13 mouse cellular contexts compared by ENCODE assay signal in the genomic region with DNA sequence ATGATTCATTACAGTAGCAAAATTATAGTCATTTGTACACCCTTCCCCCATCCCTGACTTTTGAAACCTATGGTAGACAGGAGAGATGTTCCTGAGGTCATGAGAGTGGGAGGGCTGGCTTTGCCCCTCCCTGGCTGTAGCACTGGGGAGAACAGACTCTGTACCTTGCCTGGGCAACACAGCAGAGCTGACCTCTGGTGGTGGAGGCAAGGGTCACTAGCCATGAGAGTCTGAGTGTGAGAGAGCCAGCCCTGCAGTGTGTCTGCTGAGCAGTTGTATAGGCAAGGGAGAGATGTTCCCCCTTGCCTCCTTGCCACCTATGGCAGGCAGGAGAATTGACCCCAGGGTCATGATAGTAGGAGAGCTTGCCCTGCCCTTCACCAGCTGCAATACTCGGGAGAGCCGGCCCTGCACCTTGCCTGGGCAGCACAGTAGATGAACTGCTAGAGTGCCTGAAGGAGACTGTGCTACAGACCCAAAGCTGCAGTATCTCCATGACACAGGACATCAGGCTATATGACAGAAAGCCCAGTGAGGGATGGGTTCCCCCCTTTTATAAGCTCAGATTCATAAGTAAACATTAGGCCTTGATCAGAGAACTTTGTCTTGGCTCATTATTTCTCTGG. TPM values are rescaled to one million over a fixed set of nuclear protein-coding genes. Genes with fewer than 3 reads are reported as not detected.
A peak's percentile ranks its signal among the peaks of the same experiment; 100 is the strongest.
DNase-seq lines count a peak whose midpoint lies in the region; ATAC-seq lines count a peak whose summit lies in the region.
"Had no signal": no experiment of that assay in that cellular context is flagged by ENCODE, and none has a peak within 500 bp of the region (broad histone marks: within the 10 kb centered on the region; RNA-seq: fewer than 3 reads in every experiment).

No protein-coding gene starts in this region.

- no peaks in the 10 kb centered on the region for H3K36me3 ChIP-seq in heart, embryonic 12.5 days
- no peaks in the 10 kb centered on the region for H3K36me3 ChIP-seq in midbrain, embryonic 12.5 days
- no peaks in the 10 kb centered on the region for H3K36me3 ChIP-seq in midbrain, embryonic 16.5 days (ENCODE audit: control insufficient read depth, insufficient read depth, low read length)
- no peaks in the 10 kb centered on the region for H3K36me3 ChIP-seq in liver, embryonic 13.5 days
- H3K36me3 ChIP-seq in forebrain, embryonic 12.5 days (replicated peaks) = no peaks in the 10 kb centered on the region
- H3K36me3 ChIP-seq: midbrain, embryonic 15.5 days had no signal

- no peaks in the 10 kb centered on the region for H3K27me3 ChIP-seq in heart, embryonic 12.5 days (replicated peaks)
- H3K27me3 ChIP-seq in midbrain, embryonic 12.5 days = no peaks in the 10 kb centered on the region
- H3K27me3 ChIP-seq in midbrain, embryonic 16.5 days (ENCODE audit: control insufficient read depth, insufficient read depth, low read depth, low read length) = no peaks in the 10 kb centered on the region
- H3K27me3 ChIP-seq in liver, embryonic 13.5 days = no peaks in the 10 kb centered on the region
- H3K27me3 ChIP-seq in forebrain, embryonic 12.5 days = no peaks in the 10 kb centered on the region
- H3K27me3 ChIP-seq: forebrain, embryonic 13.5 days; midbrain, embryonic 15.5 days had no signal

- H3K9ac ChIP-seq in heart, embryonic 12.5 days = no peak overlapping the region
- no peak overlapping the region for H3K9ac ChIP-seq in midbrain, embryonic 12.5 days (replicated peaks)
- H3K9ac ChIP-seq in midbrain, embryonic 16.5 days (ENCODE audit: low read depth, low read length) = no peak overlapping the region
- H3K9ac ChIP-seq in liver, embryonic 13.5 days = no peak overlapping the region
- H3K9ac ChIP-seq in forebrain, embryonic 12.5 days = no peak overlapping the region
- H3K9ac ChIP-seq: forebrain, embryonic 13.5 days; midbrain, embryonic 15.5 days had no signal

- peak; percentile 25; the same call in 1 of the 2 replicates for ATAC-seq in heart, embryonic 12.5 days (ENCODE audit: insufficient number of reproducible peaks, low FRiP score)
- ATAC-seq in midbrain, embryonic 12.5 days (ENCODE audit: low FRiP score, low read depth) = 0 out of 2 replicates have a peak, but pooled peaks have one; percentile 34
- no peak for ATAC-seq in midbrain, embryonic 16.5 days
- peak; percentile 93 for ATAC-seq in liver, embryonic 13.5 days (ENCODE audit: low read depth)
- ATAC-seq in forebrain, embryonic 12.5 days (ENCODE audit: low FRiP score) = no peak
- ATAC-seq in CD4-positive, CD25-positive, alpha-beta regulatory T cell, adult 4 months = no peak
- ATAC-seq: forebrain, embryonic 13.5 days; inflammation-experienced regulatory T-cells, adult 6 months; midbrain, embryonic 15.5 days had no signal

- H3K4me3 ChIP-seq in heart, embryonic 12.5 days = no peak overlapping the region
- H3K4me3 ChIP-seq in midbrain, embryonic 12.5 days = no peak overlapping the region
- H3K4me3 ChIP-seq in midbrain, embryonic 16.5 days (ENCODE audit: low read depth, low read length) = no peak overlapping the region
- H3K4me3 ChIP-seq in liver, embryonic 13.5 days (replicated peaks) = no peak overlapping the region
- no peak overlapping the region for H3K4me3 ChIP-seq in forebrain, embryonic 12.5 days (replicated peaks)
- H3K4me3 ChIP-seq: forebrain, embryonic 13.5 days; midbrain, embryonic 15.5 days had no signal

- no peak overlapping the region for H3K4me2 ChIP-seq in heart, embryonic 12.5 days
- H3K4me2 ChIP-seq in midbrain, embryonic 12.5 days (replicated peaks) = no peak overlapping the region
- no peak overlapping the region for H3K4me2 ChIP-seq in midbrain, embryonic 16.5 days (ENCODE audit: low read length)
- H3K4me2 ChIP-seq in liver, embryonic 13.5 days = no peak overlapping the region
- no peak overlapping the region for H3K4me2 ChIP-seq in forebrain, embryonic 12.5 days
- H3K4me2 ChIP-seq: forebrain, embryonic 13.5 days; midbrain, embryonic 15.5 days had no signal

- intact Hi-C loops in heart, postnatal 36 days (cut with DNase I) = no loop called here

- peaks cover 11% of the 10 kb centered on the region for H3K4me1 ChIP-seq in heart, embryonic 12.5 days (replicated peaks)
- no peaks in the 10 kb centered on the region for H3K4me1 ChIP-seq in midbrain, embryonic 12.5 days
- no peaks in the 10 kb centered on the region for H3K4me1 ChIP-seq in midbrain, embryonic 16.5 days (ENCODE audit: control insufficient read depth, insufficient read depth, low read length)
- no peaks in the 10 kb centered on the region for H3K4me1 ChIP-seq in liver, embryonic 13.5 days (replicated peaks)
- H3K4me1 ChIP-seq in forebrain, embryonic 12.5 days = no peaks in the 10 kb centered on the region
- H3K4me1 ChIP-seq: forebrain, embryonic 13.5 days; midbrain, embryonic 15.5 days had no signal

- 59% methylated on average over 2 of the region's 2 CpGs for WGBS in heart, embryonic 12.5 days
- 93% methylated on average over 2 of the region's 2 CpGs for WGBS in midbrain, embryonic 12.5 days
- 95% methylated on average over 2 of the region's 2 CpGs for WGBS in midbrain, embryonic 16.5 days
- 50% methylated on average over 2 of the region's 2 CpGs for WGBS in liver, embryonic 13.5 days (ENCODE audit: insufficient replicate concordance)
- 95% methylated on average over 2 of the region's 2 CpGs for WGBS in forebrain, embryonic 12.5 days

- H3K9me3 ChIP-seq in heart, embryonic 12.5 days (replicated peaks) = no peaks in the 10 kb centered on the region
- no peaks in the 10 kb centered on the region for H3K9me3 ChIP-seq in midbrain, embryonic 12.5 days
- no peaks in the 10 kb centered on the region for H3K9me3 ChIP-seq in midbrain, embryonic 16.5 days (replicated peaks; ENCODE audit: control insufficient read depth, low read length, poor library complexity, severe bottlenecking)
- H3K9me3 ChIP-seq in liver, embryonic 13.5 days (replicated peaks) = no peaks in the 10 kb centered on the region
- H3K9me3 ChIP-seq in forebrain, embryonic 12.5 days = no peaks in the 10 kb centered on the region
- H3K9me3 ChIP-seq: forebrain, embryonic 13.5 days; midbrain, embryonic 15.5 days had no signal

- peak overlapping the region; percentile 49 for H3K27ac ChIP-seq in heart, embryonic 12.5 days (ENCODE audit: poor library complexity, severe bottlenecking)
- no peak overlapping the region for H3K27ac ChIP-seq in midbrain, embryonic 12.5 days (replicated peaks)
- H3K27ac ChIP-seq in midbrain, embryonic 16.5 days (ENCODE audit: low read length) = no peak overlapping the region
- peak overlapping the region; percentile 39; the same call in 1 of the 2 replicates for H3K27ac ChIP-seq in liver, embryonic 13.5 days
- no peak overlapping the region for H3K27ac ChIP-seq in forebrain, embryonic 12.5 days
- H3K27ac ChIP-seq: forebrain, embryonic 13.5 days; midbrain, embryonic 15.5 days had no signal

- no peak for DNase-seq in heart, postnatal 36 days
- no peak for DNase-seq in liver, embryonic 13.5 days
- no peak for DNase-seq in cerebellum, adult 9-10 months
- DNase-seq: adrenal gland, adult 2 months; gastrocnemius, postnatal 14 days had no signal

RNA-seq across cellular contexts. Expression of gene Thnsl1, which starts 40.1 kb away (rescaled TPM):
- 8.7 and 8.8 TPM in 2 replicates for polyA plus RNA-seq in heart, embryonic 12.5 days (2016; fragmentation: Nextera tagmentation; extraction: Ambion mirVana)
- total RNA-seq in heart, postnatal 36 days (2021) = 1 to 10 TPM; 6.3 to 7.2 TPM
- 20.9 and 22.6 TPM in 2 replicates for polyA plus RNA-seq in midbrain, embryonic 12.5 days (2016; fragmentation: Nextera tagmentation; extraction: Ambion mirVana)
- 24.5 and 28.3 TPM in 2 replicates for polyA plus RNA-seq in midbrain, embryonic 16.5 days (2015; fragmentation: Nextera tagmentation; extraction: Ambion mirVana)
- 1.7 and 2.6 TPM in 2 replicates for polyA plus RNA-seq in liver, embryonic 13.5 days (2015; fragmentation: Nextera tagmentation; extraction: Ambion mirVana)
- 20.3 and 22.2 TPM in 2 replicates for polyA plus RNA-seq in forebrain, embryonic 12.5 days (2016; fragmentation: Nextera tagmentation; extraction: Ambion mirVana)
- polyA plus RNA-seq in CD4-positive, CD25-positive, alpha-beta regulatory T cell, adult 4 months (2017; shearing (Covaris generic)) = 1 to 10 TPM; 2.5 to 4.9 TPM

RNA-seq across cellular contexts. Expression of gene Enkur, which starts 40.4 kb away (rescaled TPM):
- polyA plus RNA-seq in heart, embryonic 12.5 days (2016; fragmentation: Nextera tagmentation; extraction: Ambion mirVana) = 1.5 and 2.3 TPM in 2 replicates
- total RNA-seq in heart, postnatal 36 days (2021) = 1 to 10 TPM; 1.9 to 2.2 TPM
- polyA plus RNA-seq in midbrain, embryonic 12.5 days (2016; fragmentation: Nextera tagmentation; extraction: Ambion mirVana) = 1.1 and 1.2 TPM in 2 replicates
- polyA plus RNA-seq in midbrain, embryonic 16.5 days (2015; fragmentation: Nextera tagmentation; extraction: Ambion mirVana) = 5.8 and 8.4 TPM in 2 replicates
- polyA plus RNA-seq in liver, embryonic 13.5 days (2015; fragmentation: Nextera tagmentation; extraction: Ambion mirVana) = not detected in 2 replicates
- 1.3 and 2.3 TPM in 2 replicates for polyA plus RNA-seq in forebrain, embryonic 12.5 days (2016; fragmentation: Nextera tagmentation; extraction: Ambion mirVana)
- under 1 TPM in 1 of 2 experiments, not detected in 1; 0.63 TPM for polyA plus RNA-seq in CD4-positive, CD25-positive, alpha-beta regulatory T cell, adult 4 months (2017; shearing (Covaris generic))
- polyA plus RNA-seq: adrenal gland, adult 2 months had no signal

Comparison
In these comparisons a context has a peak if more than half of its experiments do, and no peak if none do; other contexts are left out.
1. ATAC-seq: peak in heart, embryonic 12.5 days (single experiment), midbrain, embryonic 12.5 days (single experiment) and liver, embryonic 13.5 days (single experiment); none in midbrain, embryonic 16.5 days (single experiment), forebrain, embryonic 12.5 days (single experiment) and CD4-positive, CD25-positive, alpha-beta regulatory T cell, adult 4 months (single experiment).
2. H3K27ac ChIP-seq: peak in heart, embryonic 12.5 days (single experiment) and liver, embryonic 13.5 days (single experiment); none in midbrain, embryonic 12.5 days (single experiment), midbrain, embryonic 16.5 days (single experiment) and forebrain, embryonic 12.5 days (single experiment).